Mouse (Mus musculus) embryonic facial prominence, embryonic 14.5 days (tissue): Measurements from ENCODE around the gene Rere. TPM values are rescaled to one million over a fixed set of nuclear protein-coding genes. Genes with fewer than 3 reads are reported as not detected.
A peak's percentile ranks its signal among the peaks of the same experiment; 100 is the strongest.

Experiments
- ATAC-seq: fragments of 200-750 bp; cut with Nextera tagmentation; 2 replicates; pipeline ENCODE4 v1.8.0; 2017; ENCODE audit warnings: low read depth, moderate number of reproducible peaks, moderate TSS enrichment
- DNase-seq: peaks from one replicate; pipeline ENCODE4 v3.0.0-alpha.2; 2015; ENCODE audit warnings: low spot score
- H3K27ac ChIP-seq: fragments of 300-500 bp; sonication (generic); replicated peaks from 2 replicates; pipeline ENCODE4 v1.5.1; 2014; ENCODE audit warnings: low read depth, mild to moderate bottlenecking, low read length, moderate library complexity
- H3K27me3 ChIP-seq: fragments of 300-500 bp; sonication (generic); replicated peaks from 2 replicates; pipeline ENCODE4 v1.6.1; 2014; ENCODE audit warnings: low read length; ENCODE audit not compliant: control insufficient read depth, insufficient read depth
- H3K36me3 ChIP-seq: fragments of 300-500 bp; sonication (generic); 2 replicates; pipeline ENCODE4 v1.6.1; 2014; ENCODE audit warnings: low read length, mixed read lengths; ENCODE audit not compliant: control insufficient read depth, insufficient read depth
- H3K4me1 ChIP-seq: fragments of 300-500 bp; sonication (generic); 2 replicates; pipeline ENCODE4 v1.6.1; 2014; ENCODE audit warnings: antibody characterized with exemption, low read length; ENCODE audit not compliant: control insufficient read depth, insufficient read depth
- H3K4me2 ChIP-seq: fragments of 300-500 bp; sonication (generic); 2 replicates; pipeline ENCODE4 v1.6.1; 2014; ENCODE audit warnings: low read depth, mild to moderate bottlenecking, low read length, moderate library complexity, mixed read lengths
- H3K4me3 ChIP-seq: fragments of 300-500 bp; sonication (generic); 2 replicates; pipeline ENCODE4 v1.5.1; 2014; ENCODE audit warnings: low read depth, mild to moderate bottlenecking, low read length
- H3K9ac ChIP-seq: fragments of 300-500 bp; sonication (generic); 2 replicates; pipeline ENCODE4 v1.6.1; 2014; ENCODE audit warnings: low read depth, mild to moderate bottlenecking, low read length, moderate library complexity, mixed read lengths
- H3K9me3 ChIP-seq: fragments of 300-500 bp; sonication (generic); 2 replicates; pipeline ENCODE4 v1.6.1; 2016; ENCODE audit warnings: low read length; ENCODE audit not compliant: control insufficient read depth
- WGBS: fragments of 180-500 bp; shearing (Covaris S2); extraction: QIAGEN DNeasy Blood & Tissue Kit; methylation state at CpG from one replicate; pipeline ENCODE4 v1.1.7; 2014; 5-methylcytosine and 5-hydroxymethylcytosine counted together
- polyA plus RNA-seq: library from polyadenylated mRNA; unstranded; fragments of >200 nt; fragmentation: Nextera tagmentation; extraction: Ambion mirVana; gene quantifications from 2 replicates; pipeline ENCODE4 v1.2.1, GENCODE M21; 2014

The Rere gene
- polyA plus RNA-seq, 1 experiment from 2014 or later, result 32.0 TPM

GRCm38 (mm10) chr4:150238433-150239086 lies 42.9 kb upstream of the Rere start:
- WGBS, result 9% methylated on average over 3 of the region's 3 CpGs
- Histone ChIP-seq H3K4me3 (peak overlapping the region; percentile 90), H3K36me3 (peaks cover 42% of the 10 kb centered on the region), H3K27me3 (no peaks in the 10 kb centered on the region), H3K27ac (peak overlapping the region; percentile 95), H3K4me1 (peaks cover 19% of the 10 kb centered on the region), H3K9me3 (no peaks in the 10 kb centered on the region), H3K9ac (peak overlapping the region; percentile 88), H3K4me2 (peak overlapping the region; percentile 82)
- DNase-seq (no peak), ATAC-seq (no peak)

DNA sequence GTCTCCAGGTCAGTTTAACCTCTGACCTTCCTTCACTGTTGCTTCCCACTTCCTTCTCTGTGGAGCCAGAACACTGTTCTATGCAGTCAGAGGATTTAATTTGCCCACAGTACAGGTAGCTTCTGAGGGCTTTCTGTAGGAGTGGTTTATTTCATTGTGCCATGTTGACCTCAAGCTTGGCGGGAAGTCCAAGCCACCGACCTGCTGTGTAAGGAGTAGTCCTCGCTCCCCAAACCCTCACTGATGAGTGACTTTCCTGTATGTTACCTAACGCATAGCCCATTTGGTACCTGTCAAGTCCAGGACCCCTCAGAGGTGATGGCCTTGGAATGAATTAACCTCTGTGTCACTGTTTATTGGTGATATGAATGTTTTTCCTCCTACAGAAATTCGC lies 42.4 kb upstream of the Rere start:
- peaks cover 19% of the 10 kb centered on the region for H3K4me1 ChIP-seq
- no peak for DNase-seq
- peak overlapping the region; percentile 90 for H3K4me3 ChIP-seq
- WGBS, result 23% methylated on average over 5 of the region's 5 CpGs
- no peaks in the 10 kb centered on the region for H3K9me3 ChIP-seq
- peak overlapping the region; percentile 82 for H3K4me2 ChIP-seq
- H3K9ac ChIP-seq, result peak overlapping the region; percentile 88
- peaks cover 47% of the 10 kb centered on the region for H3K36me3 ChIP-seq
- no peak overlapping the region for H3K27ac ChIP-seq
- H3K27me3 ChIP-seq, result no peaks in the 10 kb centered on the region
- no peak for ATAC-seq

DNA sequence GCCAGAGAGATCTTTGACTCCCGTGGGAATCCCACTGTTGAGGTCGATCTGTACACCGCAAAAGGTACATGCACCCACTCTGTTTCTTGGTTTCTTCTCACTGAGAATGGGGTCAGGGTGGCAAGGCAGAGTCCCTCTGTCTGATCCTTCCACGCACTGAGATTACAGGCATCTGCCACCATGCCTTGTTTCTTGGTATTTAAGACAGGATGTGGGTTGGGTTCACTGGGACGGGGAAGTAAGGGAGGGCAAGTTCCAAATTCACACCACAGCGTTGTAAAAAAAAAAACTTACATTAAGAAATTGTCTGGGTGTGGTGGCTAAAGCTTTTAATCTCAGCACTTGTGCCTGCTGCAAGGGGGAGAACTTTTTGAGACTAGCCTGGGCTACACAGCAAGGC lies 41.9 kb upstream of the Rere start:
- H3K4me1 ChIP-seq, result peaks cover 17% of the 10 kb centered on the region
- H3K9ac ChIP-seq, result 0 out of 2 replicates have a peak overlapping the region, but pooled peaks have one; percentile 88
- H3K27me3 ChIP-seq, result no peaks in the 10 kb centered on the region
- H3K36me3 ChIP-seq, result peaks cover 51% of the 10 kb centered on the region
- ATAC-seq (no peak), DNase-seq (no peak)
- WGBS, result 26% methylated on average over 6 of the region's 6 CpGs
- H3K9me3 ChIP-seq, result no peaks in the 10 kb centered on the region
- H3K27ac ChIP-seq, result peak overlapping the region; percentile 16
- peak overlapping the region; percentile 82 for H3K4me2 ChIP-seq
- peak overlapping the region; percentile 90 for H3K4me3 ChIP-seq

- peak overlapping the region; percentile 82 for H3K4me2 ChIP-seq
- 11% methylated on average over 5 of the region's 6 CpGs for WGBS
- ATAC-seq (peak; percentile 28; the same call in 1 of the 2 replicates), DNase-seq (peak; percentile 96)
- H3K9me3 ChIP-seq, result no peaks in the 10 kb centered on the region
- peaks cover 56% of the 10 kb centered on the region for H3K36me3 ChIP-seq
- H3K9ac ChIP-seq, result no peak overlapping the region
- H3K27ac ChIP-seq, result peak overlapping the region; percentile 16
- peaks cover 15% of the 10 kb centered on the region for H3K4me1 ChIP-seq
- peak overlapping the region; percentile 90 for H3K4me3 ChIP-seq
- no peaks in the 10 kb centered on the region for H3K27me3 ChIP-seq
These were observed 41.5 kb upstream of the Rere start for GRCm38 (mm10) chr4:150239951-150240368.

- H3K4me3 ChIP-seq, result no peak overlapping the region
- no peak overlapping the region for H3K9ac ChIP-seq
- peaks cover 60% of the 10 kb centered on the region for H3K36me3 ChIP-seq
- ATAC-seq, result no peak
- H3K9me3 ChIP-seq, result no peaks in the 10 kb centered on the region
- 85% methylated on average over 1 of the region's 1 CpGs for WGBS
- no peaks in the 10 kb centered on the region for H3K27me3 ChIP-seq
- H3K4me1 ChIP-seq, result peaks cover 13% of the 10 kb centered on the region
- no peak for DNase-seq
- peak overlapping the region; percentile 36; the same call in 1 of the 2 replicates for H3K4me2 ChIP-seq
- H3K27ac ChIP-seq, result no peak overlapping the region
These were observed 41.0 kb upstream of the Rere start for GRCm38 (mm10) chr4:150240381-150240886.

DNA sequence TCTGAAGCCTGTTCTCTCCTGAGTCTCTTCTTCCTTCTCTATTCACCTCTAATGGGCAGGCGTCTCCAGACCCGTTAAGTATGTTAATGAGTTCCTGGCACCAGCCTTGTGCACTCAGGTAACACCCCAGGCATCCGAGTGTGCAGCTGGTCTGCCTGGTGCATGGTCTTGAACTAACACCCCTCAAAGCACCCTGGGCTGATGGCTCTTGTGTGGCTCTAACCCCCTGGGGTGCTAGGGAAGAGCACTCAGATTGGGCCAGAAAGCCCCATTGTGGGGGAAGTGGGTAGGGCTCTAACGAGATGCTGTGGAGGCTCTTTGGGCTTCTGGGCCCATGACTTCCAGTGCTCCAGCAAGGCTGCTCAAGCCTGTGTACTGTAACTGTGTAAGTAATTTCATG lies 39.7 kb upstream of the Rere start:
- H3K9me3 ChIP-seq, result no peaks in the 10 kb centered on the region
- H3K9ac ChIP-seq, result 0 out of 2 replicates have a peak overlapping the region, but pooled peaks have one; percentile 30
- H3K4me1 ChIP-seq, result peaks cover 11% of the 10 kb centered on the region
- DNase-seq, result no peak
- peaks cover 73% of the 10 kb centered on the region for H3K36me3 ChIP-seq
- H3K4me2 ChIP-seq, result no peak overlapping the region
- H3K4me3 ChIP-seq, result no peak overlapping the region
- ATAC-seq, result no peak
- WGBS, result 80% methylated on average over 4 of the region's 4 CpGs
- no peak overlapping the region for H3K27ac ChIP-seq
- no peaks in the 10 kb centered on the region for H3K27me3 ChIP-seq

DNA sequence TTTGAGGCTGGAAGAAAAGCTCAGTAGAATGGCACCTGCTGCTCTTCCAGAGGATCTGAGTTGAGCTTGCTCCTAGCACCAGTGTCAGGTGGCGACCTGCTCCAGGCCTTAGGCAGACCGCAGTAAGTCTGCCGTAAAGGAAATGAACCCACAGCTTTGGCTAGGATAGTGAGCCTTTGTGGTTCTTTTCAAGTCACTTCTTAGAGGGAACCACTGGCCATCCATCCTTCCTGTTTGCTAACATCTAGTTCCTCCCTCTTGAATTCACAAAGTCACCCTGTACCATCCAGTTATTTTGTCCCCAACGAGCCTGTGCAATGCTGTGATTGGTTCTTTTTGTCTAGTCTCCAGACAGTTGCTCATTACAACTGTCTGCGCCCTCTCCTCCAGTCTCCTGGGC lies 38.7 kb upstream of the Rere start:
- ATAC-seq (no peak), DNase-seq (no peak)
- Histone ChIP-seq H3K27ac (no peak overlapping the region), H3K4me2 (no peak overlapping the region), H3K9ac (no peak overlapping the region), H3K4me1 (peaks cover 11% of the 10 kb centered on the region), H3K4me3 (no peak overlapping the region), H3K9me3 (no peaks in the 10 kb centered on the region), H3K36me3 (peaks cover 83% of the 10 kb centered on the region), H3K27me3 (no peaks in the 10 kb centered on the region)
- WGBS, result 76% methylated on average over 5 of the region's 5 CpGs

- peaks cover 94% of the 10 kb centered on the region for H3K36me3 ChIP-seq
- no peaks in the 10 kb centered on the region for H3K9me3 ChIP-seq
- peaks cover 3% of the 10 kb centered on the region; the same call in 1 of the 2 replicates for H3K4me1 ChIP-seq
- no peak overlapping the region for H3K9ac ChIP-seq
- H3K27ac ChIP-seq, result no peak overlapping the region
- DNase-seq (peak; percentile 44), ATAC-seq (no peak)
- H3K4me3 ChIP-seq, result no peak overlapping the region
- H3K4me2 ChIP-seq, result no peak overlapping the region
- WGBS, result 54% methylated on average over 2 of the region's 2 CpGs
- no peaks in the 10 kb centered on the region for H3K27me3 ChIP-seq
These were observed 35.6 kb upstream of the Rere start for GRCm38 (mm10) chr4:150245876-150246275.

DNA sequence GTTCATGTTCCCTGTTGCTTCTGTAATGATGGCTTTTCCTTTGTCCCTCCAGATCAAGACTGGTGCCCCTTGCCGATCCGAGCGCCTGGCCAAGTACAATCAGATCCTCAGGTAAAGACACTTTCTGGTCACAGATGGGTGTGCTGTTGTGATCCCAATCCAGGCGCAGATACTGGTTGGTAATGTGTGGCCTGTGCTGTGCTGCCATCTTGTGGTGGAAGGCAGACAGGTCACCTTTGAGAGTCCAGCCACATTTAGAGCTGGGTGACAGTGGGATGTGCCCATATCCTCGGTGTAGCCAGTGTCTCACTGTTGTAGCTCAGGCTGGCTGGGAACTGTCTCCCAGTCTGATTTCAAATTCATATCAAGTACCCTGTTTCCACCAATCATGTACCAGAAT lies 33.4 kb upstream of the Rere start:
- no peaks in the 10 kb centered on the region for H3K9me3 ChIP-seq
- DNase-seq (peak; percentile 65), ATAC-seq (peak; percentile 41; the same call in 1 of the 2 replicates)
- H3K4me3 ChIP-seq, result no peak overlapping the region
- H3K27ac ChIP-seq, result no peak overlapping the region
- WGBS, result 54% methylated on average over 5 of the region's 5 CpGs
- H3K9ac ChIP-seq, result no peak overlapping the region
- no peak overlapping the region for H3K4me2 ChIP-seq
- peaks cover 6% of the 10 kb centered on the region; the same call in 1 of the 2 replicates for H3K4me1 ChIP-seq
- peaks cover 79% of the 10 kb centered on the region for H3K36me3 ChIP-seq
- H3K27me3 ChIP-seq, result no peaks in the 10 kb centered on the region
